Mouse (Mus musculus): ENCODE results near the gene Fhad1.
"Not testable (repeated sequence)": the region's sequence is repeated elsewhere in the genome, so short reads cannot be mapped to it uniquely, and the experiment has no call there.

The Fhad1 gene

DNA sequence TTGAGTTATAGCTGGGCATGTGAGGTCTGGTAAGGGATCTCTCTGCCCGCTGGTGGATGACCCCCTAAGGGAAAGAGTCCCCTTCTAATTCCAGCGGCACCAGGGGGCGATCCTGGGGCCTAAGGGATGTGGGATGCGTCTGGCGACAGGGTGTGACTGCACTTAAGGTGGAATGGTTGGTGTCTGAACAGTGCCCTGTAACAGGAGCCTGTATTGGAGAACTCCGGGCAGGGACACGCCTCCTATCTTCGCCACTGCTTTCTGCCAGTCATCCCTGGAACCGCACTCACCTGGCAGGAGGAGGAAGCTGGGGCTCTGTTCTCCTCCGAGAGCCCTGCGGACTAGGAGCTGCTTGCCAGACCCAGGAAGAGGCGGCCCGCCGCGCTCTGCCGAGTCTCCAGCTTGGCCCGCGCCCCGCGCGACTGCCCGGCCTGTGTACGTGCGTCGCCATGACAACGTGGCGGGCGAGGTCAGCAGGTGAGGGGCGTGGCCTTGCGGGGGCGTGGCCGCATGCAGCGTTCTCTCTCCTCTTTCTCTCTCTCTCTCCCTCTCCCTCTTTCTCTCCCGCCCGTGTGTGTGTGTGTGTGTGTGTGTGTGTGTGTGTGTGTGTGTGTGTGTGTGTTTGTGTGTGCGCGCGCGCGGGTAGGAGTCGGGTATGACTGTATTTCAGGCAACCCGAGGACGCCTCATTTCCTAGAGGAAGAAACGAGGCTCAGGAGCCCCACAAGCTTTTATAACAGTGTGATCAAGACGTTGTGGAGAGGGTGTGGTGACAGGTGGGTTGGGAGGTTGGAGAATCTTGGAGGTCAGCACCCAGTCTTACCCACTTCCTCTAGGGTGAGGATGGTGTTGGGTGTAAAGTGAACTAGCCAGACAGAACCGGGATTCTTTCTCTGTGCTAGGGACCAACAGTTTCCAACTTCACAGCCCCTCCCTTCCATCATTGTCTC lies at the start of gene Fhad1:
Fhad1 (minus strand) TSS at position 424 of the 950 bp plus-strand sequence.
- DNase-seq (ENCODE audit: low spot score) = no peak

DNA sequence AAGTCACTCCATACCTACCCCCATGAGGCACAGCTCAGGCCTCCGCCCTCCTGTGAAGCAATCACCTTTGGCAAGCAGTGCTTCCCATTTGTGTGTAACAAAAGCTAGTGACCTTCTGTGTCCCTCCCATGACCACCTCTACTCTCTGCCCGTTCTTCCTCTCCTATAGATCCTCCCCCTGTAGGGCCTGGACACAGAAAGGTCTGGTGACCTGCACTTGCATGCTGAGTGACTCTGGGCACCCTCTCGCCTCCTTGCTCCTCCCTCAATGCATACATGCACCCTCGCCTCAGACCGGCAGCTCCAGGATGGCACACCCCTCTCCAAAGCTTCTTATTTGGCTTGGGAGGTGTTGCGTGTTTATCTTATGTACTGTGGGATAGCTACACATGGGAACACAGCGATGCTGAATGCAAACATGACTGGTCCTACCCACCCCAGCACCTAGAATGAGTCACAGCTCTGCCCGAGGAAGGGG lies 48.2 kb upstream of the Fhad1 start:
- no peak for DNase-seq (ENCODE audit: low spot score)

GRCm38 (mm10) chr4:142061485-142062240 lies 46.8 kb upstream of the Fhad1 start:
- no peak for DNase-seq (ENCODE audit: low spot score)

DNA sequence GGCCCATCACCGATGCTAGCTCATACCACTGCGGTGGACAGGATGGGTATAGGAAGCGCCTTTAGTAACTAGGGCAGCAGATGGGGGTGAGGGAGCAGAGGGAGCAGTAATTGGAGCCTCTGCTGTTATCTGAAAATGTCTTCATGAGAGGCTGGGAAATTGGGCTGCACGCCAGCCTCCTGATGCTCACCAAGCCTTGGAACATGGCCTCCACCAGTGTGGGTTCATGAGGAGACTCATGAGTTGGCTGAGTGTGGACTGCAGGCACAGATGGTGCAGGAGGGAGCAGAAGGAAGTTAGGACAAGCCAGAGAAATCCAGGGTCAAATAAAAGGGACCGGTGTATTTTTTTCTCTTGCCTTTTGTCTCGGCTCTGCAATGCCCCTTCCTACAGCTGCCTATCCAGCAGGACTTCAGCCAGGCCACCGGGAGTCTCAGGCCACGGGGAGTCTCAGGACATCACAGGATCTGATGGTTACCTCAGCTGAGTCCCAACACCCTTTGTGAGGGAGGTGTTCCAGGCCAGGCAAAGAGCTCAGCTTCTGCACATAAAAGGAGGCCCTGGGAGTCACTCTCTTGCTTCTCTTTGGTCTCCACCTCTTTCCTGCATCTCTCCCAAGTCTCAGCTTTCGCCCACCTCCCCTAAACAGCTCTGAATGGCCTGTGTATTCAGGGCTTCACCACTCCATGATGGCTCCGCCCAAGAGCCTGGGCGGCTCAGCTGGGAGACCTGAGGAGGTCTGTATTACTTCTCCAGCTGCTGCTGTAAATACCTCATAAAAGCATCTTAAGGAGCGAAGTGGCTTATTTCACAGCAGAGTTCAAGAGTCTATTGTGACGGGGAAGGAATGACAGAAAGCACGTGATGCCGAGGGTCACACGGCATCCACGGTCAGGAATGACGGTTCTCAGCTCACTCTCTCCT lies 45.8 kb upstream of the Fhad1 start:
- no peak for DNase-seq (ENCODE audit: low spot score)

DNA sequence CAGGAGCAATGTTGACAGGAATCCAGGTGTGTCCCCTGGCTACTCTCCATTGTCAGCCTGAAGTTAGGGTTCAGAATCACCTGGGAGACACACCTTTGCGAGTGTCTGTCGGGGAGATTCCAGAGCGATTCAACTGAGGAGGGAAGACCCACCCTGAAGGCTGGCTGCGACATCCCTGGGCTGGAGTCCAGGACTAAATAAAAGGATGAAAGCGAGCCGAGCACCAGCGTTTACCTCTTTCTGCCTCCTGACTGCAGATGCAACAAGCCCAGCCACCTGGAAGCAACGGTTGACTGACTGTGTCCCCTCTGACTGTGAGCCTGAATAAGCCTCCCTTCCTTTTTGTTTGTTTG lies 44.9 kb upstream of the Fhad1 start:
- no peak for DNase-seq (ENCODE audit: low spot score)

DNA sequence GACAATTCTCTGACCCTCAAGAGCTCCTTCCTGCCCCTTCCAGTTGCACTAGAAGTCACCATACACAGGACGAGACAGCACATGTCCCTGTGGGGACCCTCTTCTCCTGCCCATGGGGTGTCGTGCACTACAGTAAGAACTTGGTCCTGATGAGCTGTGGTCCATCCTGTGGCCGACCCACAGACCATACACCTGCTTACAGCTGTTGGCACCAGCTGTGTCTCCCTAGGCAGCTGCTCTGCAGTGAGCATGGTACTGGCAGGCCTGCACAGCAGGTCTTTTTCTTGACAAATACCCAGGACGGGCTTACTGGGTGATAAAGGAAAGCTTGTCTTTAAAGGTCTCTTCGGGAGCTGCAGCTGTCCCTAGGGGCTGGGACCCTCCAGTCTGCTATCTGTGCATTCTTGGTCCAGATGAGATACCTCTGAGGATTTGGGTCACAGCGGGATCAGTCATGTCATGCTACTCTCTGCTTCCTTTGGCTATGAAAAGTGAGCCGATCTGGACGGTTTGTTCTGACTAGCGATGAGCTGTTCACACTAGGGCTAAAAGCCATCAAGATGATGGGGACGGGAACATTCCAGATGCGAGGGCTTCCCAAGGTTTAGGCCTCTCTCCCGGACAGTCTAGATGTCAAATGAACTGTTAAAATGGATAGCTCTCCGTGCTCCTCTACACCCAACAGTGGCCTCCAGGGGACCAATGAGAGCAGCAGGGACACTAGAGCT lies 44.4 kb upstream of the Fhad1 start:
- no peak for DNase-seq (ENCODE audit: low spot score)

DNA sequence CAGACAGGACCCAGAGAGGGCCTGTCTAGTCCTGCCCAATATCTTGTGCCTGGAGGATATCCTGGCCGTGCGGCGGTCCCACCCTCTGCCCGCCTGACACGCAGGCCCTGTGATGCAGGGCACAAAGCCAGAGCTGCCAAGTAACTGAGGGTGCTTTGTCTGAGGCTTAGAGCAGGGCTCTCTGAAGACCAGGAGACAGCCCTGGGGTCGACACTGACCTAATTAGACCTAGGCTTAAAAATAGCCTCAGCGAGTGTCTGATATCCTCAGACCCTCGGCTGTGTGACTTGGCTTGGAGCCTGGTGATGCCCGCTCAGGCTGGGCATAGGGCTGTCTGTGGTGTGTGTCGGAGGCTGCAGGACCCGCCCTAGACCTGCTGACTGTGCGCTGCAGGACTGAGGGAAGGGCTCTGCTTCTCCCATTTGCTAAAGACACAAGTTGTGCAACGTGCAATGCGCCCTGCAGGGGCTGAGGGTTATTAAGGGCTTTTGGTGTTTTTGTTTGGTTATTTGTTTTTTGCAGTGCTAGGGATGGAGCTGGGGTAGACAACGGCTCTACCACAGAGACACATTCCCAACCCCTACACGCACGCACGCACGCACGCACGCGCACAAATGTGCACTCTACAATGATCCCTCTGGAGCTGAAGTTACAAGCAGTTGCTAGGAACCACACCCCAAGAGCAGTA lies 42.8 kb upstream of the Fhad1 start:
- no peak for DNase-seq (ENCODE audit: low spot score)

GRCm38 (mm10) chr4:142055600-142055999 lies 40.7 kb upstream of the Fhad1 start:
- DNase-seq (ENCODE audit: low spot score) = no peak

- DNase-seq (ENCODE audit: low spot score) = no peak
Observed at GRCm38 (mm10) chr4:142054580-142054979, 39.7 kb upstream of the Fhad1 start.

- DNase-seq (ENCODE audit: low spot score) = no peak
Observed at GRCm38 (mm10) chr4:142053661-142054448, 39.0 kb upstream of the Fhad1 start.

DNA sequence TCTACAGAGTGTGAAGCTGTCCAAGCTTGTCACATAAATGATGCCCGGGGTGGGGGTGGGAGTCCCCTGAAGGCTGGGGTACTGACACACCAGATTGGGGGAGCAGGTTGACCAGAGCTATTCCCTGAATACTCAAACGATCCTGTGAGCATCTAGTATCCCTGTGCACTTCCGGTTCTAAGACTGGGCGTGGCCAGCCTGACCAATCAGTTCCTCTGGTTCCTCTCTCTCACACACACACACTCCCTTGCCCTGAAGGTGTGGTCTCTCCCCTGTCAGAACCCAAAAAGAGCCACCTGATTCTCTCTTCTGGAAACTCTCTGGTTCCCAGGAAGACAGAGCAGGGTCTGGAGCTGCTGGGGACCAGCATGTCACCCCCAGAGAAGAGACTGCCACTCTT lies 38.4 kb upstream of the Fhad1 start:
- no peak for DNase-seq (ENCODE audit: low spot score)

DNA sequence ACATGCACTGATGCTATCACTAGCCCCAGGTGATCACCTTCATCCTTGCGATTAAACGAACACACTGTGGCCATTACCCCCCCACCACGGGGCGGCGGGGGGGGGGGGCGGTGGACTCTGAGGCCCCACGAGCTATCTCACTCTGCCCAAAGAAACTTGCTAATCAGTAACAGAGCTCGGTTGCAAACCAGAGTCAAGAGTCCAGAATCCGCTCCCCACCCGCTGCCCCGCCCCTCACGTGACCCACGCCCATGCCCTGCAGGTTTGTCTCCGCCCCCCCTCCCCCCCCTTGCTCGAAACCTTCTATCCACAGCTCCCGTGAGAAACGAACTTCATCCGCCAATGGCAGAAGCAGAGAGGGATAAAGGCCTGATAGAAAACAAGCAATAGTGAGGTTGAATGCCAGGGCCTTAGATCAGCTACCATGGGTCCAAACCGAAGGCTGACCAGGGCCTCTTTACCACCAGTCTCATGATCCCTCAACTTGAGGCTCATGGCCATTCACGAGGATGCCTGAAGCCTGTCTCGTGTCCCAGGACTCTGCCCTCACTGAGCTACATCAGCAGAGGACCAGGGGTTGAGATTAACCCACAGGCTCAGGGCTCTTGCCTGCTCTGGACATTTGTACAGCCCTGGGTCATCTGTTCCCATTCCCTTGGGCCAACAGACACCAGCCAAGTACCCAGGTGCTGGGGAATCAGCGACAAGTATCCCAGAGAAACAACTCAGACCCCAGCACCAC lies 37.7 kb upstream of the Fhad1 start:
- no peak for DNase-seq (ENCODE audit: low spot score)

DNA sequence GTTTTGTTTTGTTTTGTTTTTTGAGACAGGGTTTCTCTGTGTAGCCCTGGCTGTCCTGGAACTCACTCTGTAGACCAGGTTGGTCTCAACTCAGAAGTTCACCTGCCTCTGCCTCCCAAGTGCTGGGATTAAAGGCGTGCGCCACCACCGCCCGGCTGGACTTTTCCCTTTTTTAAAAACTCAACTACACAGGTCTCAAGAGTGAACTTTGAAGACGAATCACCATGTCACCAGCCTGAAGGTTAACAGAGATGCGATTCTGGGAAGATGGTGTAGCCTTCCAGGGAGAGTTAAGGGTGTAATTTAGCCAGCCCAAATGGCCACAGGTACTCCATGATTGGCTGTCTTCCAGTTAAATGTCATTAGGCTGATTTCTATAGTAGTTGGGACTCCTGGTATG lies 37.0 kb upstream of the Fhad1 start:
- DNase-seq (ENCODE audit: low spot score) = not testable (repeated sequence)

- DNase-seq (ENCODE audit: low spot score) = no peak
Observed at GRCm38 (mm10) chr4:142049963-142050362, 35.1 kb upstream of the Fhad1 start.

- no peak for DNase-seq (ENCODE audit: low spot score)
Observed at GRCm38 (mm10) chr4:142048391-142048790, 33.5 kb upstream of the Fhad1 start.

GRCm38 (mm10) chr4:142047005-142047404 lies 32.1 kb upstream of the Fhad1 start:
- no peak for DNase-seq (ENCODE audit: low spot score)

DNA sequence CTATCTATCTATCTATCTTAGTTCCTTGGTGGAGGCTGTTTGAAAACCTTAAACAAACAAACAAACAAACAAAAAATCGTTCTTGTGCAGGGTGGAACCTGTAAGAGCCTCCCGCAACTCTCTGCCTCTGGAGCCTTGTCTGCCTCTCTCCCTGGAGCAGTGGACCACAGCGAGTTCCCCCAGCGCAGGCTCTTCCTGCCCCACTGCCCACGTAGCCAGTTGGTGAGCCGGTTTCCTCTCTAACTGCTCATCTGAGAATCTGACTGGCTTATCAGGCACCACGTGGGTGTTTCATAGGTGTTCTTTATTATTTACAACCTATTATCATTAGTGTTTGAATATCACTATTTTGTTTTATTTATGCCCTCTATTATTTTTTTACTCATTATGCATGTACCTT lies 31.6 kb upstream of the Fhad1 start:
- DNase-seq (ENCODE audit: low spot score) = no peak

GRCm38 (mm10) chr4:142045595-142046163 lies 30.8 kb upstream of the Fhad1 start:
- DNase-seq (ENCODE audit: low spot score) = no peak

DNA sequence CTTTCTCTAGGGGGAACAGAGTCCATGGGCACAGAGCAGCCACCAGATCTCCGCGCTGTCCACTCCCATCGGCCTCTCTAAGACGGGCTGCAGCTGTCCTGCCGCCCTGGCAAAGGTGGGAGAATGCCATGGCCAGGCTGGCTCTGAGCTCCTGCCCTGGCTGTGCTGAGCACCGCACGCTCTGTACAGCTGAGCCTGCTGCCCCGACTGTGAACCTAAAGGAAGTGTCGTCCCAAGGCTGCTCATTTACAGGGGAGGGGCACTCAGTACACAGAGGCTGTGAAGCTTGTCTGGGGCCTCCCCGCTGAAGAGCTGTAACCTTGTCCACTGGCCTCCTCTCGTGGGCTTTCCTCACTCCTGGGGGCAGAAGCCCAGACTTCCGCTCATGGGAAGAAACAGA lies 29.6 kb upstream of the Fhad1 start:
- no peak for DNase-seq (ENCODE audit: low spot score)

All from adipocyte (in vitro differentiated cells).